8 mouse cellular contexts compared by ENCODE assay signal in the genomic region with DNA sequence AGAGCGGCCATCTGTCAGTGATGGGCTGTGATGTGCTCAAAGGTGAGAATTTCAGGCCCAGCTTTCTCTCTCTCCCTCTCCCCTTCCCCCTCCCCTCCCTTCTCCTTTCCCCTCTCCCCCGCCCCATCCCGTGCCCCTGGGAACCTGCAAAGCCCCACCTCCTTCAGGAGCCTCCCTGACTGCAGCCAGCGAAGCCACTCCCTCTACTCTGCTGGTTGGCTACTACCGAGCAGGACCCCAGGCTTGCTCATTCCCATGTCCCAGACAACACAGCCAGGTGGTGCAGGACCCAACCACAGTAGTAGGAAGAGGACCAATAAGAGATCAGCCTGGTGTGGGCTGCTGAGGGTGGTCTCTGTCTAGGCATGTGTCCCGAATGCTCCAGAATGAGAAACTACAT. TPM values are rescaled to one million over a fixed set of nuclear protein-coding genes. Genes with fewer than 3 reads are reported as not detected.
DNase-seq lines count a peak whose midpoint lies in the region; ATAC-seq lines count a peak whose summit lies in the region.

No protein-coding gene starts in this region.

- no peak overlapping the region for H3K27ac ChIP-seq in kidney, embryonic 16.5 days (ENCODE audit: low read length)
- H3K27ac ChIP-seq in hindbrain, embryonic 11.5 days (ENCODE audit: low read depth, low read length): no peak overlapping the region
- no peak overlapping the region for H3K27ac ChIP-seq in midbrain, embryonic 14.5 days (replicated peaks; ENCODE audit: low read depth, low read length)

- H3K9me3 ChIP-seq in kidney, embryonic 16.5 days (ENCODE audit: low read length): no peaks in the 10 kb centered on the region
- H3K9me3 ChIP-seq in hindbrain, embryonic 11.5 days (ENCODE audit: control insufficient read depth, low read length): no peaks in the 10 kb centered on the region
- no peaks in the 10 kb centered on the region for H3K9me3 ChIP-seq in midbrain, embryonic 14.5 days (ENCODE audit: control insufficient read depth, low read length)

- 15% methylated on average over 5 of the region's 6 CpGs for WGBS in kidney, embryonic 16.5 days
- WGBS in hindbrain, embryonic 11.5 days: 11% methylated on average over 5 of the region's 6 CpGs
- WGBS in midbrain, embryonic 14.5 days: 17% methylated on average over 6 of the region's 6 CpGs

- 0 out of 2 replicates have a peak, but pooled peaks cover 4% of the 10 kb centered on the region for H3K27me3 ChIP-seq in kidney, embryonic 16.5 days (ENCODE audit: insufficient read depth, low read length)
- H3K27me3 ChIP-seq in hindbrain, embryonic 11.5 days (ENCODE audit: control insufficient read depth, insufficient read depth, low read length): no peaks in the 10 kb centered on the region
- no peaks in the 10 kb centered on the region for H3K27me3 ChIP-seq in midbrain, embryonic 14.5 days (ENCODE audit: control insufficient read depth, insufficient read depth, low read length)

- peaks cover 9% of the 10 kb centered on the region; the same call in 1 of the 2 replicates for H3K4me1 ChIP-seq in kidney, embryonic 16.5 days (ENCODE audit: insufficient read depth, low read length)
- no peaks in the 10 kb centered on the region for H3K4me1 ChIP-seq in hindbrain, embryonic 11.5 days (replicated peaks; ENCODE audit: control insufficient read depth, insufficient read depth, low read length)
- peaks cover 3% of the 10 kb centered on the region; the same call in 1 of the 2 replicates for H3K4me1 ChIP-seq in midbrain, embryonic 14.5 days (ENCODE audit: control insufficient read depth, insufficient read depth, low read length)

- intact Hi-C loops in gastrocnemius, postnatal 14 days (cut with DNase I; ENCODE audit: low total_unique reads): no loop called here

- H3K4me2 ChIP-seq in kidney, embryonic 16.5 days (replicated peaks; ENCODE audit: low read depth, low read length): peak overlapping the region; percentile 36
- H3K4me2 ChIP-seq in hindbrain, embryonic 11.5 days (replicated peaks; ENCODE audit: low read depth, low read length): no peak overlapping the region
- H3K4me2 ChIP-seq in midbrain, embryonic 14.5 days (ENCODE audit: low read length): 0 out of 2 replicates have a peak overlapping the region, but pooled peaks have one; percentile 2

- H3K36me3 ChIP-seq in kidney, embryonic 16.5 days (ENCODE audit: insufficient read depth, low read length): no peaks in the 10 kb centered on the region
- H3K36me3 ChIP-seq in hindbrain, embryonic 11.5 days (ENCODE audit: control insufficient read depth, insufficient read depth, low read length): no peaks in the 10 kb centered on the region
- no peaks in the 10 kb centered on the region for H3K36me3 ChIP-seq in midbrain, embryonic 14.5 days (ENCODE audit: control insufficient read depth, insufficient read depth, low read length)

- no peak overlapping the region for H3K9ac ChIP-seq in kidney, embryonic 16.5 days (replicated peaks; ENCODE audit: low read length)
- H3K9ac ChIP-seq in hindbrain, embryonic 11.5 days (ENCODE audit: low read depth, low read length): no peak overlapping the region
- no peak overlapping the region for H3K9ac ChIP-seq in midbrain, embryonic 14.5 days (replicated peaks; ENCODE audit: low read length)

- H3K4me3 ChIP-seq in kidney, embryonic 16.5 days (ENCODE audit: low read length): 0 out of 2 replicates have a peak overlapping the region, but pooled peaks have one; percentile 9
- H3K4me3 ChIP-seq in hindbrain, embryonic 11.5 days (ENCODE audit: low read depth, low read length): no peak overlapping the region
- H3K4me3 ChIP-seq in midbrain, embryonic 14.5 days (replicated peaks; ENCODE audit: low read depth, low read length): no peak overlapping the region

- no peak for DNase-seq in kidney, adult 8-10 months
- peak; percentile 54 for DNase-seq in embryo, embryonic 10 days (ENCODE audit: low spot score)
- DNase-seq in hindbrain, embryonic 11.5 days (ENCODE audit: low spot score): peak; percentile 18
- DNase-seq in midbrain, embryonic 14.5 days: no peak
- DNase-seq in urinary bladder, postnatal 36 days (ENCODE audit: low spot score in 2 of 2): no peak
- DNase-seq in frontal cortex, postnatal 10 days (ENCODE audit: low spot score in 2 of 2): no peak
- DNase-seq in gastrocnemius, postnatal 14 days: no peak

- peak; percentile 58 for ATAC-seq in kidney, embryonic 16.5 days (ENCODE audit: low FRiP score, low TSS enrichment)
- ATAC-seq in hindbrain, embryonic 11.5 days (ENCODE audit: low FRiP score): peak; percentile 58
- no peak for ATAC-seq in midbrain, embryonic 14.5 days (ENCODE audit: low FRiP score, low TSS enrichment)

RNA-seq across cellular contexts. Expression of a gene that starts 5.3 kb away (rescaled TPM):
- polyA plus RNA-seq in kidney, embryonic 16.5 days (2015; fragmentation: Nextera tagmentation; extraction: Ambion mirVana): 0.66 and 0.90 TPM in 2 replicates
- not detected in 2 replicates for polyA plus RNA-seq in hindbrain, embryonic 11.5 days (2014; fragmentation: Nextera tagmentation; extraction: Ambion mirVana)
- 0.17 and 0.22 TPM in 2 replicates for polyA plus RNA-seq in midbrain, embryonic 14.5 days (2014; fragmentation: Nextera tagmentation; extraction: Ambion mirVana)
- under 1 TPM in 1 of 2 experiments, not detected in 1; 0.04 TPM for total RNA-seq in gastrocnemius, postnatal 14 days (2021)

RNA-seq across cellular contexts. Expression of a gene that starts 49.7 kb away (rescaled TPM):
- 1.0 and 1.4 TPM in 2 replicates for polyA plus RNA-seq in kidney, embryonic 16.5 days (2015; fragmentation: Nextera tagmentation; extraction: Ambion mirVana)
- 1.2 and 1.5 TPM in 2 replicates for polyA plus RNA-seq in hindbrain, embryonic 11.5 days (2014; fragmentation: Nextera tagmentation; extraction: Ambion mirVana)
- 2.0 and 3.1 TPM in 2 replicates for polyA plus RNA-seq in midbrain, embryonic 14.5 days (2014; fragmentation: Nextera tagmentation; extraction: Ambion mirVana)
- total RNA-seq in gastrocnemius, postnatal 14 days (2021): 1 to 10 TPM; 1.8 to 4.7 TPM

Comparison
In these comparisons a context has a peak if more than half of its experiments do, and no peak if none do; other contexts are left out.
1. DNase-seq: peak in embryo, embryonic 10 days (single experiment) and hindbrain, embryonic 11.5 days (single experiment); none in kidney, adult 8-10 months (0 of 2), midbrain, embryonic 14.5 days (single experiment), urinary bladder, postnatal 36 days (0 of 2), frontal cortex, postnatal 10 days (0 of 2) and gastrocnemius, postnatal 14 days (single experiment).